Mouse (Mus musculus): ENCODE data around the gene Osbpl10.

DNA sequence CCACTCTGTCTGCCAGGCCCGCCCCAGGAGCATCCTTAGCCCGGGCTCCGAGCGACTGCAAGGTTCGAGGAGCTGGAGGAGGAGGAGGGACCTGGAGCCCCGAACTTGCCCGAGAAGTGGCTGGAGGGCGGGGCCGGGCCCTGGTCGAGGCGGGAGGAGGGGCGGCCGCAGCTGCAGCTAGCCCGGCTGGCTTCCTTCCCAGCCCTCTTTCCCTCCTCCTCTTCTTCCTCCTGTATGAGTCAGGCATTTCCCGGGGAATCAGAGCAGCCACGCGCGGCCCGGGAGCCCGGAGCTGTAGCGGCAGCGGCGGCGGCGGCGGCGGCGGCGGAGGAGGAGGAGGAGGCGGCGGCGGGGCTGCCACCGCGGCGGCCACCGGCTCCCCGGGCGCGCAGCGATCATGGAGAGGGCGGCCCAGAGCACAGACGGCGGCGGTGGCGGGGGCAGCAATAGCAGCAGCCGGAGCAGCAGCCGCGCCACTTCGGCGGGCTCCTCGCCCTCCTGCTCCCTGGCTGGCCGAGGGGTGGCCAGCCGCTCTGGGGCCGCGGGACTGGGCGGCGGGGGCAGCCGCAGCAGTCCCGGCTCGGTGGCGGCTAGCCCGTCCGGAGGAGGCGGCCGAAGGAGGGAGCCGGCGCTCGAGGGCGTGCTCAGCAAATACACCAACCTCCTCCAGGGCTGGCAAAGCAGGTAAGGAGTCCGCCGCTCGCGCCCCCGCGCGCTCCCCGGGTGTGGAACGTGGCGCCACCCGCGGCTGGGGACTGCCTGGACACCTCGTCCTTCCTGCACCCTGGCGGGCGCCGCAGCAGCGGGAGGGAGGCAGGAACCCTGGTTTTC is at the start of gene Osbpl10:
- no peak for TF ChIP-seq CTCF (IDR thresholded peaks at IDR 0.05; ENCODE audit: insufficient read depth, low read length)
- 0 out of 2 replicates have a peak, but pooled peaks have one; percentile 7 for TF ChIP-seq POLR2A (IDR thresholded peaks at IDR 0.05; ENCODE audit: borderline replicate concordance, extremely low read depth, low read depth, low read length)

Data from lung, adult 2 months (tissue).